Mouse (Mus musculus): ENCODE results near the gene Mvp.
A peak's percentile ranks its signal among the peaks of the same experiment; 100 is the strongest.

The Mvp gene

GRCm38 (mm10) chr7:126949793-126950646 is 64.4 kb downstream of the Mvp start, which contains the start of gene Sez6l2:
Sez6l2 (plus strand) TSS chr7:126950563.
- DNase-seq (ENCODE audit: low spot score) = peak; percentile 97

- DNase-seq (ENCODE audit: low spot score) = no peak
Observed at GRCm38 (mm10) chr7:126949403-126949792, 65.0 kb downstream of the Mvp start, which contains the start of gene Asphd1. Asphd1 (minus strand) TSS chr7:126949582.

- DNase-seq (ENCODE audit: low spot score) = no peak
Observed at GRCm38 (mm10) chr7:126948626-126949025, 65.8 kb downstream of the Mvp start.

GRCm38 (mm10) chr7:126946530-126946929 is 67.9 kb downstream of the Mvp start:
- DNase-seq (ENCODE audit: low spot score) = peak; percentile 71

GRCm38 (mm10) chr7:126941801-126942200 is 72.6 kb downstream of the Mvp start:
- no peak for DNase-seq (ENCODE audit: low spot score)

- no peak for DNase-seq (ENCODE audit: low spot score)
Observed at GRCm38 (mm10) chr7:126941171-126941570, 73.2 kb downstream of the Mvp start.

Data from testis, postnatal 10 days (tissue).